Mouse (Mus musculus) ovary, postnatal 36 days (tissue): ENCODE data around the gene Lrrc27.

Experiments used
- DNase-seq: peaks from one replicate; pipeline ENCODE4 v3.0.0; 2022; ENCODE audit warnings: low spot score, mixed read lengths

Lrrc27 gene

GRCm38 (mm10) chr7:139273397-139273719 is 60.6 kb downstream of the Lrrc27 start:
- DNase-seq, result peak; percentile 45

DNA sequence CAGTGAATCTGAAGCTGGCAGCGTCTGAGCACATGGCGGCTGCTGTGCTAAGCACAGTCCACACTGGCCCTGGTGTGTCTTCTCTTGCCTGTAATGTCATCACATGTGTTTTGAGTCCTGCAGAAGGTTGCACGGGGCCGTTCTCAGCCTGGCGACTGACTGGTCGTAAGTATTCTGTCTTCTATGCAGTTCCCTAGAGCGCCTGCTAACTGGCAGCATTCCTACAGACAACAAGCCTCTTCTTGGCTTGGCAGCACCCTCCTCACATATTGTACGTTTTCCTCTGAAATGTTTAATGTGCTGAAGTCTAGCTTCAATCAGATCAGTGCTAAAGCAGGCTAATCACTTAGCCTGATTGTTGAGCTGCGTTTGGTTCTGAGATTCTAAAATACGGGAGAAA is 62.8 kb downstream of the Lrrc27 start:
- no peak for DNase-seq

- DNase-seq, result no peak
Measured at GRCm38 (mm10) chr7:139276150-139276549, 63.4 kb downstream of the Lrrc27 start.

DNA sequence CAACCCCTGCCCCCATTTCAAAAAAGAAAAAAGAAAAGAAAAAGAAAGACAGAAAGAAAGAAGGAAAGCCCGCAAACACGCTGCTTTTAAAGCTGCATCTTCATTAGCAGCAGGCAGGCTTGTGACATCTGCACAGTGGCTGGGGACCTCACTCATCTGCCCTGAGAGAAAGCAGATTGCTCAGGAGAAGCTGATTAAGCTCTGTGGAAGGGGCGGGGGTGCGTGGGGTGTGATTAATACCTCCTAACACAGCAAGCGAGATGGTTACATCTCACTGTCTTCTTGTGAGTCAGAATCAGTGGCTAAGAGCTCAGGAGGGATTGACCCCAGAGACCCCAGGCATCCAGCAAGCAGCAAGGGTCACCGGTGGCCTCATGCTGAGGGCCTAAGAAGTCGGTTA is 64.7 kb downstream of the Lrrc27 start:
- DNase-seq, result no peak

- DNase-seq, result no peak
Measured at GRCm38 (mm10) chr7:139279571-139279970, 66.8 kb downstream of the Lrrc27 start.

DNA sequence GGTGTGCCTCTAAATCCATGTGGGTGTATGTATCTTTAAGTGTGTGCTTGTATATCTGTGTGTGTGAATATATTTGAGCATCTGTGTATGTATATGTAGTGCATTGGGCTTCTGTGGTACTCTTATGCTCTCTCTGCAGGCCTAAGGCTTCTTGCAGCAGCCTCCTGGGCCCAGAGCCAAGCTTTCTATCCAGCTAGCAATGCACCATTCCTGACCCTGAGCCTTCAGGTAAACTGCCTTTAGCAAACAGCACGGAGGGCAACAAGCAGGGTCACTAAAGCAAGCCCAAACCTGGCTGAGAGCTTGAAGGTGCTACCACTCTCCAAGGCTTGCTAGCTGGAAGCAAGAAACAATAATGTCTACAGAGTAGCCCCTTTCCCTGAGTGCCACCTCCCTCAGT is 67.3 kb downstream of the Lrrc27 start:
- no peak for DNase-seq

GRCm38 (mm10) chr7:139281195-139281594 is 68.4 kb downstream of the Lrrc27 start:
- DNase-seq, result no peak

- DNase-seq, result no peak
Measured at GRCm38 (mm10) chr7:139282037-139282436, 69.2 kb downstream of the Lrrc27 start.

- DNase-seq, result no peak
Measured at GRCm38 (mm10) chr7:139285295-139285943, 72.6 kb downstream of the Lrrc27 start.

DNA sequence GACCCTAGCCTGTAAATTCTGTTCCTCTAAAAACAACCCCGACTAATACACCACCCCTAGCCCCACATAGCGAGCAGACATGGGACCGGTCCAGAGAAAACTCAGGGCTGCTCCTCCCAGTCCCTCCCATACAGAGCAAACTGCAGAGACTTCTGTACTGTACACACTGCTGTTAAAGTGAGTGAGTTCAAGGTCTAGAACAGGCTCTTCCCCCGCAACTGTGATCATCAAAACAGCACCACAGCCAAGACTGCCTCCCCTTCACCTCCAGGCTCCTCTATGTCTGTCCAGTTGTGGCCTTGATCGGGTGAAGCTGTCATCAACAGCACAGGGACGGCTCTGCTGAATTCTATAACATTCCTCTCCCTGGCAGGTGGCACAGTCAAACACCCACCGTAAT is 75.8 kb downstream of the Lrrc27 start:
- no peak for DNase-seq
